Mouse (Mus musculus): Measurements from ENCODE around the gene Cgrrf1. TPM values are rescaled to one million over a fixed set of nuclear protein-coding genes. Genes with fewer than 3 reads are reported as not detected.
A peak's percentile ranks its signal among the peaks of the same experiment; 100 is the strongest.

Gene Cgrrf1
- polyA plus RNA-seq, 1 experiment from 2014 or later = 17.7 TPM

DNA sequence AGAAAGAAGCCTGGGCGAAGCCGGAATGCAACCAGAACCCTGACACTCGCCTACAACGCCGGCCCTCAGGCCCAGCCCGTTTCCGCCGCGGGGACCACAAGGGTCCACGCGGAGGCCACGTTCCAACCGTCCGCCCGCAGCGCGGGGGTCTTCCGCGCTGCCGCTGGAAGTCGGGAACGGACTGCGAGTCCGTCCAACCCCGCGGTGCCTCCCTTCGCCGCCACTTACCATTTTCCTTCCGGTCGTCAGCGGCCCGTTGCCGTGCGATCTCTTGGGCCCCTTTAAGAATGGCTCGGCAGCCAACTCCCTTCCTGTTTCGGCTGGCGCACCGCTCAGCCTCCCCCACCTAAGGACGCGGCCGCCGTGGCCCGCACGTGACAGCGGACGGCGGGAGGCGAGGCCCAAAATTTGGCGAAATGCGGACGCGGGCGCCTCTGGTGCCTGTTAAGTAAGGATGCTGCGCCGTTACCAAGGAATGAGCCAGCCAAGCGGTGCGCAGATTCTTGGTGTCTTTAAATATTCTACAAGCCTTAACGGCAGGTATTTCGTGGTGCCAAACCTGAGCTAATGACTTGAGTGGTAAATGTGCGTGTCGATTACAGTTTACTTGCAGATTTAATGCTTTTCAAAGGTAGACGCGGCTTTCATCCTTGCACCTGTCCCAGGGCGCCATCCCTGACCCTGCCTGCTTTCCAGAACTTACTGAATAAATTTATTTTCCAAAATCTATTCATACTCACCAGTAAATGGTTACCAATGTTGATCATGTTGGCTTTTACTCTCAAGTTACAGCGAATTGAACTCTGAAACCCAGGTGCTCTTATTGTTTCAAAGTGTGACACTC lies 9.8 kb upstream of the Cgrrf1 start, which contains the start of gene Gmfb:
TSS of gene Gmfb (minus strand) at position 370 of the 844 bp plus-strand sequence.
- Histone ChIP-seq H3K9me3 (replicated peaks) (no peaks in the 10 kb centered on the region), H3K4me2 (peak within 1 kb of the TSS; percentile 79), H3K9ac (peak within 1 kb of the TSS; percentile 90), H3K27me3 (no peaks in the 10 kb centered on the region), H3K4me3 (replicated peaks) (peak within 1 kb of the TSS; percentile 93), H3K27ac (replicated peaks) (peak within 1 kb of the TSS; percentile 91), H3K4me1 (replicated peaks) (peaks cover 48% of the 10 kb centered on the region), H3K36me3 (replicated peaks) (peaks cover 8% of the 10 kb centered on the region)
- WGBS (ENCODE audit: insufficient replicate concordance) = 2% methylated on average over 65 of the region's 65 CpGs
- peak; percentile 93 for ATAC-seq (ENCODE audit: insufficient read depth)

DNA sequence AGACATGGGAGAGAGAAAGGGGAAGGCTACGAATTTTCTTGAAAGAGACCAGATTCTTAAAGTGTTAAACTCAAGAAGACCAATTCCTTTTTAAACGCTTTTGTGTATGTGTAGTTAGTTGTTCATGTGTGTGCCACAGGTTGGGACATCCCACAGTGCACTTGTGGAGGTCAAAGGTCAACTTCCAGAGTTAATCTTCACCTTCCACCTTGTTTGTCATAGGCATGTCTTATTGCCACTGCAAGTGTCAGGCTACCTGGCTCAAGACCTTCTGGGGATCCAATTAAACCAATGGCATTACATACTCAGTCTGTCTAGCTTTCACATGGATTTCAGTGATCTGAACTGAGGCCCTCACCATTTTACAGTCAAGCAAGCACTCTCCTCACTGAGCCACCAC lies 7.9 kb upstream of the Cgrrf1 start:
- 51% methylated on average over 2 of the region's 2 CpGs for WGBS (ENCODE audit: insufficient replicate concordance)
- ATAC-seq (ENCODE audit: insufficient read depth) = no peak
- peaks cover 50% of the 10 kb centered on the region for H3K4me1 ChIP-seq (replicated peaks)

GRCm38 (mm10) chr14:46827430-46827829 lies 4.5 kb upstream of the Cgrrf1 start:
- Histone ChIP-seq H3K36me3 (replicated peaks) (no peaks in the 10 kb centered on the region; the same call in 1 of the 2 replicates), H3K4me1 (replicated peaks) (peaks cover 47% of the 10 kb centered on the region), H3K9ac (no peak overlapping the region; the same call in 1 of the 2 replicates), H3K27ac (replicated peaks) (peak overlapping the region; percentile 10; the same call in 1 of the 2 replicates), H3K4me3 (replicated peaks) (no peak overlapping the region), H3K27me3 (no peaks in the 10 kb centered on the region), H3K4me2 (peak overlapping the region; percentile 24), H3K9me3 (replicated peaks) (no peaks in the 10 kb centered on the region)
- no peak for ATAC-seq (ENCODE audit: insufficient read depth)
- 8% methylated on average over 1 of the region's 1 CpGs for WGBS (ENCODE audit: insufficient replicate concordance)

More for the DNA sequence above, 7.9 kb upstream of the Cgrrf1 start:
- H3K27me3 ChIP-seq = no peaks in the 10 kb centered on the region
- H3K9ac ChIP-seq = no peak overlapping the region
- H3K9me3 ChIP-seq (replicated peaks) = no peaks in the 10 kb centered on the region
- no peak overlapping the region for H3K27ac ChIP-seq (replicated peaks)
- H3K36me3 ChIP-seq (replicated peaks) = peaks cover 4% of the 10 kb centered on the region; the same call in 1 of the 2 replicates
- no peak overlapping the region for H3K4me3 ChIP-seq (replicated peaks)
- no peak overlapping the region for H3K4me2 ChIP-seq

GRCm38 (mm10) chr14:46831295-46831694 lies 630 bp upstream of the Cgrrf1 start:
- 0 out of 2 replicates have a peak, but pooled peaks have one; percentile 17 for ATAC-seq (ENCODE audit: insufficient read depth)
- no peaks in the 10 kb centered on the region for H3K27me3 ChIP-seq
- H3K27ac ChIP-seq (replicated peaks) = peak overlapping the region; percentile 84
- H3K4me2 ChIP-seq = peak overlapping the region; percentile 83
- H3K4me1 ChIP-seq (replicated peaks) = peaks cover 54% of the 10 kb centered on the region
- H3K4me3 ChIP-seq (replicated peaks) = peak overlapping the region; percentile 90
- WGBS (ENCODE audit: insufficient replicate concordance) = under 1% methylated on average over 4 of the region's 4 CpGs
- peak overlapping the region; percentile 91 for H3K9ac ChIP-seq
- no peaks in the 10 kb centered on the region; the same call in 1 of the 2 replicates for H3K36me3 ChIP-seq (replicated peaks)
- H3K9me3 ChIP-seq (replicated peaks) = no peaks in the 10 kb centered on the region

DNA sequence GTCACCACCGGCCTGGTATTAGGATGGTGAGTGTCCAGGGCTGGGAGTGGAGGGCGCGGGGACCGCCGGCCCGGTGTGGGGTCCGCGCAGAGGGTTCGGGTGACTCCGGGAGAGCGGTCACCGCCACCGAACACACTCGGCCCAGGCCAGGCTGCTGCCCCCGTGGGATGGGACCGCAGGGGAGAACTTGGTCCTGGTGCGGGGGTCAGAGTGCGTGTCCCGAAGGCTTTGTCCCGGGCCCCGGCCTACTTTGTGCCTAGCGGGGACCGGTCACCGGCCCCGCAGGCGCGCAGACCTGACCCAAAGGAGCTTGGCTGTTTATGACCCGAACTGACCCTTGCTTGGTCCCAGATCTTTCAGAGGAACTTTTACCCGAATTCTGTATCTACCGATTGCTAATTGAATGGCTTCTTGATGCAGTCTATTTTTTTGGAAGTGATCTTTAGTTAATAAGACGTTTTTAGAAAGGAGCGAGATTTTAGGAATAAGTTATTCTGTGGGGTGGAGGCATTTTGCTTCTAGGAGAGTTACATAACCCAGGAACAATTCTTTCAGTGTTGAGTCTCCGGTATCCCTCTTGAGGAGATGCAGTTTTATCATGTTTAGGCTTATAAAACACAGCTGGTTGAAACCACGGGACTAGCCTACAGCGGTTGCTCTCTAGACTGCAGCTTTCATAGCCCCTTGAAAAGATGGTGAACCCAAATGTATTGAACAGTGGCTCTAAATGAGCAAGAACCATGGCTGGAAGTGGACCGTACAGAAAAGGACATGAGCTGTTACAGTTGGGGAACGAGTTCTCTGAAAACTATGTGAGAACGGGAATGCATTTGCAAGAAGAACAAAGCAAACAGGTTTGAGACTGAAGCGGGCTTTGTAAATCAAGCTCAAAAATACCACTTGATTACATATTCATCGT lies 688 bp downstream of the Cgrrf1 start:
- peak overlapping the region; percentile 75 for H3K27ac ChIP-seq (replicated peaks)
- ATAC-seq (ENCODE audit: insufficient read depth) = peak; percentile 42
- no peaks in the 10 kb centered on the region for H3K27me3 ChIP-seq
- 6% methylated on average over 40 of the region's 40 CpGs for WGBS (ENCODE audit: insufficient replicate concordance)
- peak overlapping the region; percentile 83 for H3K4me2 ChIP-seq
- no peaks in the 10 kb centered on the region; the same call in 1 of the 2 replicates for H3K36me3 ChIP-seq (replicated peaks)
- H3K9me3 ChIP-seq (replicated peaks) = no peaks in the 10 kb centered on the region
- peaks cover 45% of the 10 kb centered on the region for H3K4me1 ChIP-seq (replicated peaks)
- peak overlapping the region; percentile 90 for H3K4me3 ChIP-seq (replicated peaks)
- H3K9ac ChIP-seq = peak overlapping the region; percentile 91

DNA sequence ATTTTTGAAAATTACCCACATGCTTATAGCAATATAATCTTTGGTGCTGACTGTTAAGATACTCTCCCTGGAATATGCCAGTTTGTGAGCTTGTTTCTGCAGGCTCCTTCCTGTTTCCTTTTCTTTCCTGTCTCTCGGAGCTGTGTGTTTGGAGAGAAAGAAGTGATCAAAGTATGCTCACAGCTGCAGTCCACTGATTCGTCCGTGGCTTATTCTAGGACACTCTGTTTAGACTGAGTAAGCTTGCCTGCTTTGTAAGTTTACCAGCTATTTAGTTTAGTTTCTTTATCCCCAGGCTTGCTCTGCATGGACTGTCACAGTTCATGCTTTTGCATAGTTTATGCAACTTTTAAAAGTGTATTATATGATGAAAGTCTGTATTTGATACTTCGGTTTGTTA lies 7.4 kb downstream of the Cgrrf1 start:
- Histone ChIP-seq H3K27ac (replicated peaks) (no peak overlapping the region), H3K4me3 (replicated peaks) (no peak overlapping the region), H3K9ac (no peak overlapping the region), H3K9me3 (replicated peaks) (no peaks in the 10 kb centered on the region), H3K4me2 (no peak overlapping the region), H3K27me3 (no peaks in the 10 kb centered on the region), H3K36me3 (replicated peaks) (peaks cover 29% of the 10 kb centered on the region), H3K4me1 (replicated peaks) (0 out of 2 replicates have a peak, but pooled peaks cover 6% of the 10 kb centered on the region)
- no peak for ATAC-seq (ENCODE audit: insufficient read depth)
- 64% methylated on average over 4 of the region's 4 CpGs for WGBS (ENCODE audit: insufficient replicate concordance)

GRCm38 (mm10) chr14:46845706-46846105 lies 13.8 kb downstream of the Cgrrf1 start:
- H3K27ac ChIP-seq (replicated peaks) = no peak overlapping the region
- ATAC-seq (ENCODE audit: insufficient read depth) = no peak

DNA sequence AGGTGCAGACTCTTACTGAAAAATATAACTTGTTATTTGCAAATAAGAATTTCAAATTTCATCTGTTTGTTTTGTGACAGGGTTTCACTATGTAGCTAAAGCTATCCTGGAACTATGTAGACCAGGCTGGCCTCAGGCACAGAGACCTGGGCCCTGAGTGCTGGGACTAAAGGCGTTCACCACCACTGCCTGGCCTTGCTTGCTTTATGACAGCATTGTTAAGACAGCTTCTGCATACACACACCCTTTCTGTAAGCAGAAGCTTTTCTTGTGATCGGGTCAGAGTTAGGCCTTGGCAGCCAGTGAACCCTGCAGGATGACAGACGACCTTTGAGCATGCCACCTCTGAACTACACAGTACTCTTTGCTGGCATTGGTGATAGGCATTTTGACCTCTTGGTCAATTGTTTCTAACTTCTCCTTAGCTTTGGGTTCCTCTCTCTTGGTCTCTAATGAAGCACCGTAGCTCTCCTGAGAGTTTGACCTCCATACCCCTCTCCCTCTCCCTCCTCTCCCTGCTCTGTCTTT lies 16.2 kb downstream of the Cgrrf1 start:
- WGBS (ENCODE audit: insufficient replicate concordance) = 64% methylated on average over 4 of the region's 4 CpGs
- Histone ChIP-seq H3K9me3 (replicated peaks) (no peaks in the 10 kb centered on the region), H3K27me3 (no peaks in the 10 kb centered on the region), H3K4me1 (replicated peaks) (0 out of 2 replicates have a peak, but pooled peaks cover 3% of the 10 kb centered on the region), H3K9ac (no peak overlapping the region), H3K27ac (replicated peaks) (no peak overlapping the region), H3K4me2 (no peak overlapping the region), H3K36me3 (replicated peaks) (peaks cover 6% of the 10 kb centered on the region), H3K4me3 (replicated peaks) (no peak overlapping the region)
- ATAC-seq (ENCODE audit: insufficient read depth) = no peak

More at GRCm38 (mm10) chr14:46845706-46846105, 13.8 kb downstream of the Cgrrf1 start:
- no peaks in the 10 kb centered on the region for H3K9me3 ChIP-seq (replicated peaks)
- WGBS (ENCODE audit: insufficient replicate concordance) = 68% methylated on average over 11 of the region's 11 CpGs
- no peak overlapping the region for H3K4me2 ChIP-seq
- H3K36me3 ChIP-seq (replicated peaks) = peaks cover 25% of the 10 kb centered on the region
- 0 out of 2 replicates have a peak, but pooled peaks cover 3% of the 10 kb centered on the region for H3K4me1 ChIP-seq (replicated peaks)
- H3K9ac ChIP-seq = no peak overlapping the region
- no peak overlapping the region for H3K4me3 ChIP-seq (replicated peaks)
- H3K27me3 ChIP-seq = no peaks in the 10 kb centered on the region

GRCm38 (mm10) chr14:46848736-46849135 lies 16.8 kb downstream of the Cgrrf1 start:
- no peak overlapping the region for H3K9ac ChIP-seq
- peaks cover 6% of the 10 kb centered on the region for H3K36me3 ChIP-seq (replicated peaks)
- H3K4me1 ChIP-seq (replicated peaks) = 0 out of 2 replicates have a peak, but pooled peaks cover 3% of the 10 kb centered on the region
- no peak overlapping the region for H3K4me3 ChIP-seq (replicated peaks)
- WGBS (ENCODE audit: insufficient replicate concordance) = 68% methylated on average over 5 of the region's 5 CpGs
- no peak overlapping the region for H3K4me2 ChIP-seq
- no peaks in the 10 kb centered on the region for H3K9me3 ChIP-seq (replicated peaks)
- H3K27me3 ChIP-seq = no peaks in the 10 kb centered on the region
- ATAC-seq (ENCODE audit: insufficient read depth) = no peak
- no peak overlapping the region for H3K27ac ChIP-seq (replicated peaks)

- no peak overlapping the region for H3K4me2 ChIP-seq
- ATAC-seq (ENCODE audit: insufficient read depth) = no peak
- H3K9ac ChIP-seq = no peak overlapping the region
- H3K36me3 ChIP-seq (replicated peaks) = peaks cover 9% of the 10 kb centered on the region
- H3K27ac ChIP-seq (replicated peaks) = no peak overlapping the region
- 50% methylated on average over 1 of the region's 1 CpGs for WGBS (ENCODE audit: insufficient replicate concordance)
- no peaks in the 10 kb centered on the region for H3K27me3 ChIP-seq
- no peaks in the 10 kb centered on the region for H3K4me1 ChIP-seq (replicated peaks)
- H3K9me3 ChIP-seq (replicated peaks) = no peaks in the 10 kb centered on the region
- H3K4me3 ChIP-seq (replicated peaks) = no peak overlapping the region
Measured at GRCm38 (mm10) chr14:46849769-46850168, 17.8 kb downstream of the Cgrrf1 start.
